Mouse (Mus musculus): ENCODE measurements around the gene Pdxdc1. TPM values are rescaled to one million over a fixed set of nuclear protein-coding genes. Genes with fewer than 3 reads are reported as not detected.
A peak's percentile ranks its signal among the peaks of the same experiment; 100 is the strongest.

Gene Pdxdc1
- polyA plus RNA-seq, 1 experiment from 2014 or later: 59.5 TPM

- 91% methylated on average over 4 of the region's 4 CpGs for WGBS
- Histone ChIP-seq H3K9ac (ENCODE audit: low read depth, low read length) (no peak overlapping the region), H3K9me3 (ENCODE audit: control insufficient read depth) (no peaks in the 10 kb centered on the region), H3K27ac (ENCODE audit: low read depth, low read length) (no peak overlapping the region), H3K4me2 (replicated peaks; ENCODE audit: low read depth) (no peak overlapping the region), H3K27me3 (replicated peaks; ENCODE audit: control insufficient read depth, insufficient read depth, low read length) (no peaks in the 10 kb centered on the region), H3K4me3 (ENCODE audit: low read depth, low read length) (no peak overlapping the region), H3K36me3 (ENCODE audit: control insufficient read depth, insufficient read depth) (peaks cover 43% of the 10 kb centered on the region), H3K4me1 (replicated peaks; ENCODE audit: control insufficient read depth, insufficient read depth, low read length) (no peaks in the 10 kb centered on the region)
- ATAC-seq: no peak
- no peak for TF ChIP-seq CTCF (IDR thresholded peaks at IDR 0.05; ENCODE audit: low read depth)
Measured at GRCm38 (mm10) chr16:13826511-13826910, 76.4 kb downstream of the Pdxdc1 start.

- peaks cover 37% of the 10 kb centered on the region for H3K36me3 ChIP-seq (ENCODE audit: control insufficient read depth, insufficient read depth)
- WGBS: 77% methylated on average over 7 of the region's 7 CpGs
- no peak overlapping the region for H3K27ac ChIP-seq (ENCODE audit: low read depth, low read length)
- no peak overlapping the region for H3K4me3 ChIP-seq (ENCODE audit: low read depth, low read length)
- no peaks in the 10 kb centered on the region for H3K9me3 ChIP-seq (ENCODE audit: control insufficient read depth)
- no peak for ATAC-seq
- no peaks in the 10 kb centered on the region for H3K27me3 ChIP-seq (replicated peaks; ENCODE audit: control insufficient read depth, insufficient read depth, low read length)
- no peak overlapping the region for H3K9ac ChIP-seq (ENCODE audit: low read depth, low read length)
- no peak overlapping the region for H3K4me2 ChIP-seq (replicated peaks; ENCODE audit: low read depth)
- H3K4me1 ChIP-seq (replicated peaks; ENCODE audit: control insufficient read depth, insufficient read depth, low read length): no peaks in the 10 kb centered on the region
- no peak for TF ChIP-seq CTCF (IDR thresholded peaks at IDR 0.05; ENCODE audit: low read depth)
Measured at GRCm38 (mm10) chr16:13825781-13826490, 77.0 kb downstream of the Pdxdc1 start.

GRCm38 (mm10) chr16:13820771-13821170 lies 82.2 kb downstream of the Pdxdc1 start:
- ATAC-seq: no peak
- H3K27ac ChIP-seq (ENCODE audit: low read depth, low read length): no peak overlapping the region
- peak; percentile 56 for TF ChIP-seq CTCF (IDR thresholded peaks at IDR 0.05; ENCODE audit: low read depth)
- no peak overlapping the region for H3K4me3 ChIP-seq (ENCODE audit: low read depth, low read length)
- no peaks in the 10 kb centered on the region for H3K9me3 ChIP-seq (ENCODE audit: control insufficient read depth)
- no peak overlapping the region for H3K4me2 ChIP-seq (replicated peaks; ENCODE audit: low read depth)
- H3K4me1 ChIP-seq (replicated peaks; ENCODE audit: control insufficient read depth, insufficient read depth, low read length): no peaks in the 10 kb centered on the region
- no peak overlapping the region for H3K9ac ChIP-seq (ENCODE audit: low read depth, low read length)
- H3K36me3 ChIP-seq (ENCODE audit: control insufficient read depth, insufficient read depth): no peaks in the 10 kb centered on the region
- 95% methylated on average over 5 of the region's 5 CpGs for WGBS
- H3K27me3 ChIP-seq (replicated peaks; ENCODE audit: control insufficient read depth, insufficient read depth, low read length): no peaks in the 10 kb centered on the region

- no peaks in the 10 kb centered on the region for H3K4me1 ChIP-seq (replicated peaks; ENCODE audit: control insufficient read depth, insufficient read depth, low read length)
Measured at GRCm38 (mm10) chr16:13819806-13820500, 83.0 kb downstream of the Pdxdc1 start.

GRCm38 (mm10) chr16:13819394-13819743 lies 83.6 kb downstream of the Pdxdc1 start:
- Histone ChIP-seq H3K27ac (ENCODE audit: low read depth, low read length) (peak overlapping the region; percentile 78), H3K4me3 (ENCODE audit: low read depth, low read length) (peak overlapping the region; percentile 87), H3K4me2 (replicated peaks; ENCODE audit: low read depth) (peak overlapping the region; percentile 96), H3K36me3 (ENCODE audit: control insufficient read depth, insufficient read depth) (0 out of 2 replicates have a peak, but pooled peaks cover 5% of the 10 kb centered on the region), H3K9me3 (ENCODE audit: control insufficient read depth) (no peaks in the 10 kb centered on the region), H3K4me1 (replicated peaks; ENCODE audit: control insufficient read depth, insufficient read depth, low read length) (no peaks in the 10 kb centered on the region), H3K9ac (ENCODE audit: low read depth, low read length) (peak overlapping the region; percentile 91), H3K27me3 (replicated peaks; ENCODE audit: control insufficient read depth, insufficient read depth, low read length) (no peaks in the 10 kb centered on the region)
- no peak for TF ChIP-seq CTCF (IDR thresholded peaks at IDR 0.05; ENCODE audit: low read depth)
- peak; percentile 55 for ATAC-seq
- 0% methylated on average over 36 of the region's 36 CpGs for WGBS

More at GRCm38 (mm10) chr16:13819806-13820500, 83.0 kb downstream of the Pdxdc1 start:
- WGBS: 21% methylated on average over 12 of the region's 12 CpGs
- Histone ChIP-seq H3K36me3 (ENCODE audit: control insufficient read depth, insufficient read depth) (0 out of 2 replicates have a peak, but pooled peaks cover 1% of the 10 kb centered on the region), H3K9ac (ENCODE audit: low read depth, low read length) (peak overlapping the region; percentile 91), H3K27me3 (replicated peaks; ENCODE audit: control insufficient read depth, insufficient read depth, low read length) (no peaks in the 10 kb centered on the region), H3K4me3 (ENCODE audit: low read depth, low read length) (peak overlapping the region; percentile 87), H3K9me3 (ENCODE audit: control insufficient read depth) (no peaks in the 10 kb centered on the region), H3K27ac (ENCODE audit: low read depth, low read length) (peak overlapping the region; percentile 78; the same call in 1 of the 2 replicates), H3K4me2 (replicated peaks; ENCODE audit: low read depth) (peak overlapping the region; percentile 96)
- no peak for TF ChIP-seq CTCF (IDR thresholded peaks at IDR 0.05; ENCODE audit: low read depth)
- ATAC-seq: no peak

- Histone ChIP-seq H3K4me3 (ENCODE audit: low read depth, low read length) (peak within 1 kb of the TSS; percentile 87), H3K27me3 (replicated peaks; ENCODE audit: control insufficient read depth, insufficient read depth, low read length) (no peaks in the 10 kb centered on the region), H3K4me1 (replicated peaks; ENCODE audit: control insufficient read depth, insufficient read depth, low read length) (no peaks in the 10 kb centered on the region), H3K36me3 (ENCODE audit: control insufficient read depth, insufficient read depth) (peaks cover 8% of the 10 kb centered on the region), H3K9me3 (ENCODE audit: control insufficient read depth) (no peaks in the 10 kb centered on the region), H3K4me2 (replicated peaks; ENCODE audit: low read depth) (peak within 1 kb of the TSS; percentile 96), H3K27ac (ENCODE audit: low read depth, low read length) (peak within 1 kb of the TSS; percentile 78), H3K9ac (ENCODE audit: low read depth, low read length) (peak within 1 kb of the TSS; percentile 91)
- no peak for TF ChIP-seq CTCF (IDR thresholded peaks at IDR 0.05; ENCODE audit: low read depth)
- under 1% methylated on average over 58 of the region's 58 CpGs for WGBS
- peak; percentile 95 for ATAC-seq
Measured at GRCm38 (mm10) chr16:13818560-13819393, 84.2 kb downstream of the Pdxdc1 start, which contains the start of gene Ntan1. Gene Ntan1, plus strand, starts transcription at chr16:13818845.

Measured in intestine, postnatal 0 days (tissue).